Mouse (Mus musculus): Measurements from ENCODE around the gene Guca2b. TPM values are rescaled to one million over a fixed set of nuclear protein-coding genes. Genes with fewer than 3 reads are reported as not detected.
"Not testable (repeated sequence)": the region's sequence is repeated elsewhere in the genome, so short reads cannot be mapped to it uniquely, and the experiment has no call there.

Gene Guca2b
- total and polyA plus RNA-seq, 3 experiments: not detected

DNA sequence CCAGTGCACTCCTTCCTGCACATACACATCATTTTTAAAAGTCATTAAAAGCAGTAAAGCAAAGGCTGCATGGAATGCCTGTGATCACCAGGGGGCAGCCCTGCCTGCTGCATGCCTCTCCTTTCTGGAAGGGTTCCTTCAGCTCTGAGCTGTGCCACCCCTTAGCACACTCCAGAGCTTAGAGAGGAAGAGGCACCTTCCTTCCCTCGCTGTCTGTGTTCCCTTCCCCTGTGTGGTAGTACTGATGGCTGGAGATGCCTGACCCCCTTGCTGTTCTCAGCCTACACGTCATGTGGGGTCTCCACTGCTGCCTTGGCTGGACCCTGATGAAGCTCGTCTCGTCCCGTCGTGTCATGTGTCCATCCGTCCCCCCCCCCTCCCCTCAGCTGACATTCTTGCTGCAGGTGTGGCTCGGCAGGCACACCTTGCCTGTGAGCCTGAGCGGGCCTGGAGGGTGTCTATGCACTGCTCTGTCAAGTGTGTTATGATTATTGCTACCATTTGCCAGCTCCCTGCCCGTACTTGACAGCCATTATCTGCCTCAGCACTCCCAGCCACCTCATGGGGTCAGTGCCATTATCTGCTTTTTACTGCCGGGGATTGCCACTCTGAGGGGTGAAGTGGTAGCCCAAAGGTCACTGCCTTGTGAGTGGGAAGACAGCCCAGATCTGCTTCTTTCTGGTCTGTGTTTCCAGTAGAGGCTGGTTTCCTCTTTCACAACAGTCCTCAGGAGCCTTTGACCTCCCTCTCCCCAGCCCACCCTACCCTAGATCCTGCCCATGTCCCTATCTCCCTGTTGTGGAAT lies 27.4 kb downstream of the Guca2b start:
- Histone ChIP-seq H3K79me2 (ENCODE audit: control insufficient read depth, insufficient read depth, low read length, poor library complexity) (no peaks in the 10 kb centered on the region), H3K27me3 (ENCODE audit: control insufficient read depth in 1 of 2, insufficient read depth in 2 of 2, low read length in 2 of 2) (no peaks in the 10 kb centered on the region), H3K36me3 (ENCODE audit: control insufficient read depth in 1 of 2, insufficient read depth in 2 of 2, low read length in 2 of 2) (peaks cover 4 to 14% of the 10 kb centered on the region in 2 experiments), H3K9me3 (replicated peaks; ENCODE audit: insufficient read depth, low read length) (no peaks in the 10 kb centered on the region), H3K27ac (ENCODE audit: control insufficient read depth, low read depth, low read length) (no peak overlapping the region), H3K4me1 (ENCODE audit: control insufficient read depth in 1 of 2, insufficient read depth in 2 of 2, low read length in 2 of 2) (peaks cover 2 to 15% of the 10 kb centered on the region in 2 experiments; a peak in 3 of 4 replicates), H3K4me3 (ENCODE audit: control insufficient read depth in 1 of 2, insufficient read depth in 1 of 2, low read depth in 2 of 2, low read length in 2 of 2) (no peak overlapping the region), H3K9ac (ENCODE audit: control insufficient read depth, low read depth, low read length, poor library complexity, severe bottlenecking) (no peak overlapping the region)
- no peak for TF ChIP-seq JUND (IDR thresholded peaks at IDR 0.05; ENCODE audit: low read depth, low read length)
- TF ChIP-seq SMC3 (IDR thresholded peaks at IDR 0.05; ENCODE audit: low read depth, low read length): peak; percentile 52
- TF ChIP-seq RAD21 (IDR thresholded peaks at IDR 0.05; ENCODE audit: low read depth, low read length): peak; percentile 39
- TF ChIP-seq CTCF (IDR thresholded peaks at IDR 0.05 in 2 of 3, conservative IDR thresholded peaks at IDR 0.05 in 1 of 3; ENCODE audit: control insufficient read depth in 1 of 3, insufficient read depth in 1 of 3, low read depth in 2 of 3, low read length in 3 of 3, poor library complexity in 1 of 3, severe bottlenecking in 1 of 3): peak; percentile 58 to 65 (median 61)
- DNase-seq (ENCODE audit: low read depth, low spot score): peak; percentile 51

DNA sequence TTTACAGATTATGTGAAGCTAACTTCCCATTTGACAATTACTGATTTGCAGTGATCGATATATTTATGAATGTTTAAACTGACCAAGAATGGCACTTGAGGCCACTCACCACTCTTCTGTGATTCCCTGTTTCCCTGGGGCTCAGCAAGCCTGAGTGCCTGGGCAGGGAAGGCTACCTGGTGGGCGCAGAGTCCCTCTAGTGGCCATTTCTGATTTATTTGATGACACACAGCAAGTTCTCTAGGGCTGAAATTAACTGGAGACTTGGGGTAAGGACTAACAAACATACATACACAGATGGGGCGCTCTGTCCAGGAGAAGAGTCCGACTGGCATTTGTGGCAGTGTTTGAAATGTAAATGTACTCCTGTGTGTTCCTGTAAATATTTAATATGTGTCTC lies 30.4 kb downstream of the Guca2b start:
- not testable (repeated sequence) for H3K4me3 ChIP-seq (ENCODE audit: control insufficient read depth in 1 of 2, insufficient read depth in 1 of 2, low read depth in 2 of 2, low read length in 2 of 2); H3K9ac ChIP-seq (ENCODE audit: control insufficient read depth, low read depth, low read length, poor library complexity, severe bottlenecking); H3K79me2 ChIP-seq (ENCODE audit: control insufficient read depth, insufficient read depth, low read length, poor library complexity); H3K9me3 ChIP-seq (replicated peaks; ENCODE audit: insufficient read depth, low read length); H3K27ac ChIP-seq (ENCODE audit: control insufficient read depth, low read depth, low read length); DNase-seq (ENCODE audit: low read depth, low spot score); H3K27me3 ChIP-seq (ENCODE audit: control insufficient read depth in 1 of 2, insufficient read depth in 2 of 2, low read length in 2 of 2)
- peak in 2 of 3 experiments; percentile 7 to 9; a peak in 1 of 6 replicates for TF ChIP-seq CTCF (IDR thresholded peaks at IDR 0.05 in 2 of 3, conservative IDR thresholded peaks at IDR 0.05 in 1 of 3; ENCODE audit: control insufficient read depth in 1 of 3, insufficient read depth in 1 of 3, low read depth in 2 of 3, low read length in 3 of 3, poor library complexity in 1 of 3, severe bottlenecking in 1 of 3)
- Histone ChIP-seq H3K36me3 (ENCODE audit: control insufficient read depth in 1 of 2, insufficient read depth in 2 of 2, low read length in 2 of 2) (peaks cover 9 to 11% of the 10 kb centered on the region in 2 experiments), H3K4me1 (ENCODE audit: control insufficient read depth in 1 of 2, insufficient read depth in 2 of 2, low read length in 2 of 2) (peaks cover 2 to 11% of the 10 kb centered on the region in 2 experiments; a peak in 3 of 4 replicates)

DNA sequence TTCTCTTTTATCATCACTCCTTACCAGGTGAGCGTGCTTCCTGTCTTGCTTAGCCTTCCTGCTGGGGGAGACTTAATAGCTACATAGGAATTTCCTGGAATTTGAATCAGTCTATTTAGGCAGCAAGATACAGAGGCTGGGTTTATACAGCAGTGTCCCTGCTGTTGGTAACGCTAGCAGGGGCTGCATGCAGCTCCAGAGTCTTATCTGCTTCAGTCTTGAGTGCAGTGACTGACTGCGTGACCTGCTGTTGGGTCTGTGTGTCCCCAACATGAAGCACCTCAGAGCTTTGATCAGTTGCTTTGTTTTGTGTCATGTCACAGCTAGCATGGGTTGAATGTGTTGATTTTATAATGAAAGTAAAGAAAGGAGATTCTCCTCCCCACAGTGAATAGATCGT lies 31.4 kb downstream of the Guca2b start:
- no peak overlapping the region for H3K4me3 ChIP-seq (ENCODE audit: control insufficient read depth in 1 of 2, insufficient read depth in 1 of 2, low read depth in 2 of 2, low read length in 2 of 2)
- no peaks in the 10 kb centered on the region for H3K27me3 ChIP-seq (ENCODE audit: control insufficient read depth in 1 of 2, insufficient read depth in 2 of 2, low read length in 2 of 2)
- H3K9ac ChIP-seq (ENCODE audit: control insufficient read depth, low read depth, low read length, poor library complexity, severe bottlenecking): no peak overlapping the region
- H3K9me3 ChIP-seq (replicated peaks; ENCODE audit: insufficient read depth, low read length): no peaks in the 10 kb centered on the region
- no peaks in the 10 kb centered on the region for H3K79me2 ChIP-seq (ENCODE audit: control insufficient read depth, insufficient read depth, low read length, poor library complexity)
- no peak for DNase-seq (ENCODE audit: low read depth, low spot score)
- peaks cover 0 to 3% of the 10 kb centered on the region in 2 experiments; a peak in 2 of 4 replicates for H3K4me1 ChIP-seq (ENCODE audit: control insufficient read depth in 1 of 2, insufficient read depth in 2 of 2, low read length in 2 of 2)
- H3K36me3 ChIP-seq (ENCODE audit: control insufficient read depth in 1 of 2, insufficient read depth in 2 of 2, low read length in 2 of 2): peaks cover 3 to 11% of the 10 kb centered on the region in 2 experiments
- H3K27ac ChIP-seq (ENCODE audit: control insufficient read depth, low read depth, low read length): no peak overlapping the region
- TF ChIP-seq EP300 (IDR thresholded peaks at IDR 0.05; ENCODE audit: low read depth in 1 of 2, low read length in 2 of 2) (no peak), NELFE (IDR thresholded peaks at IDR 0.05; ENCODE audit: low read depth, low read length) (no peak), TAL1 (IDR thresholded peaks at IDR 0.05; ENCODE audit: low read length) (no peak), TBP (IDR thresholded peaks at IDR 0.05; ENCODE audit: low read depth, low read length) (no peak), GABPA (IDR thresholded peaks at IDR 0.05; ENCODE audit: low read depth, low read length) (no peak), MAFK (IDR thresholded peaks at IDR 0.05; ENCODE audit: borderline replicate concordance, low read depth, low read length) (no peak), ELF1 (IDR thresholded peaks at IDR 0.05; ENCODE audit: low read depth, low read length) (no peak), ZKSCAN1 (IDR thresholded peaks at IDR 0.05; ENCODE audit: low read depth, low read length) (no peak), SMC3 (IDR thresholded peaks at IDR 0.05; ENCODE audit: low read depth, low read length) (no peak), ZMIZ1 (IDR thresholded peaks at IDR 0.05; ENCODE audit: low read depth, low read length) (no peak), RCOR1 (IDR thresholded peaks at IDR 0.05; ENCODE audit: low read depth, low read length) (no peak), KAT2A (conservative IDR thresholded peaks at IDR 0.05; ENCODE audit: low read depth, low read length) (no peak)
